Mouse (Mus musculus): ENCODE measurements at regions not wholly inside any gene's neighbourhood (a gene's known extent, or its start where the extent isn't known, plus 50 kb on each side); places are given as distances from the start of the nearest gene placed in this dataset.

DNA sequence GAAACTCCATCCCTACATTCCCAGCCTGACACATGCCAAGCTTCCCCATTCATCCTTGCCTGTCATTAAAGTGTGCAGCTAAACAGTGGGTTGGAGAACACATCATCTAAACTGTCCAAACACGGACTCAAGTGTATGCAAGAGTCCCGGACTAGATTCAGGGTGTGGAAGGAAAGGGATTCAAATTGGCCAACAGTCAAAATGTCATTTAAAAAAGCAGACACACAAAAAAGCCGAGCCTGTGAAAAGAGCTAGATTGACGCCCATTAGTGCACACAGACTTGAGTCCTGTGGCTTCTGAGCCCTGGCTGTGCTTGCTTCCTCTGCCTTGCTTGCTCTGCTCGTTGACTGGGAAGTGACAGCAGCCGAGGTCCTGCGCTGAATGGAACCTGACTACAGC is 181.5 kb downstream of the Kit start:
- TF ChIP-seq MYOG (IDR thresholded peaks at IDR 0.05; ENCODE audit: control insufficient read depth, extremely low read depth, insufficient read length) (no peak), CTCF (IDR thresholded peaks at IDR 0.05; ENCODE audit: control insufficient read depth, insufficient read depth, insufficient read length) (no peak), USF1 (IDR thresholded peaks at IDR 0.05; ENCODE audit: low read depth) (no peak), MAX (IDR thresholded peaks at IDR 0.05) (no peak), MYOD1 (IDR thresholded peaks at IDR 0.05; ENCODE audit: control insufficient read depth, insufficient read length, low read depth) (no peak)
